Mouse (Mus musculus): ENCODE results near the gene Pbx1.

DNA sequence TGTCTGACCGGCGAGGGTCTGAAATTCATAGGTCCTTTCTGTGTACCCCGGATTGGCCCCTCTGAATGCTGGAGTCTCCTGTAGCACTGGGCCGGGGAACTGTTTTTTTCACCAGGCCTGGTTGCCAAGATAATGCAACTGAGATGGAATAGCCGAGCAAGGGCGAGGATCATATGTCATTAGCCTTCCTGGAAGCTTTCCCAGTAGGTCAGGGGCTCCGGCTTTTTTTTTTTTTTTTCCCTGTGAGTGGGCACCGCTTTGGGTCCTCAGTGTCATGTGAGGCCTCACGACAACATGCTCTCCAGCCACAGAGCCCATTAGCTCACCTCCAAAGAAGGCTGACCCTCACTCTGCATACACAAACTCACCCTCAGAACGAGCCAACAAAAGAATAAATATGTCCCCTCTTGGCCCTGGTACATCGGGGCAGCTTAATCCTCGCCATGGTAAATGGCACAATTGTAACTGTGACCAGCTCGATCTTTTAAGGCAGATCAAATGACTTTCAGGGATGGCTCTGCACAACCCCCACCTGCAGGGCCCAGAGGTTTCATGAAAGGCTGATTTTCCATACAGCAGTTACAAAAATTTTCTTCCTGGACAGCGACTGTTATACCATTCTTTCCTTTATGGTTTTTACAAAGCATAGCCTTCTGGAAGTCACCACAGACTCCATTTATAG, 44.3 kb upstream of the Pbx1 start:
- TF ChIP-seq CTCF (IDR thresholded peaks at IDR 0.05; ENCODE audit: control insufficient read depth, insufficient read depth, low read length) (no peak), POLR2A (IDR thresholded peaks at IDR 0.05; ENCODE audit: borderline replicate concordance, control insufficient read depth, low read depth, low read length) (no peak)
